Mouse (Mus musculus) brain, embryonic 18.5 days (tissue): ENCODE data around the gene Vps37b.
"Not testable (repeated sequence)": the region's sequence is repeated elsewhere in the genome, so short reads cannot be mapped to it uniquely, and the experiment has no call there.

Experiments used
- DNase-seq: peaks from one replicate; pipeline ENCODE4 v3.0.0-alpha.2; 2012; ENCODE audit warnings: low read depth, low spot score

Gene Vps37b

DNA sequence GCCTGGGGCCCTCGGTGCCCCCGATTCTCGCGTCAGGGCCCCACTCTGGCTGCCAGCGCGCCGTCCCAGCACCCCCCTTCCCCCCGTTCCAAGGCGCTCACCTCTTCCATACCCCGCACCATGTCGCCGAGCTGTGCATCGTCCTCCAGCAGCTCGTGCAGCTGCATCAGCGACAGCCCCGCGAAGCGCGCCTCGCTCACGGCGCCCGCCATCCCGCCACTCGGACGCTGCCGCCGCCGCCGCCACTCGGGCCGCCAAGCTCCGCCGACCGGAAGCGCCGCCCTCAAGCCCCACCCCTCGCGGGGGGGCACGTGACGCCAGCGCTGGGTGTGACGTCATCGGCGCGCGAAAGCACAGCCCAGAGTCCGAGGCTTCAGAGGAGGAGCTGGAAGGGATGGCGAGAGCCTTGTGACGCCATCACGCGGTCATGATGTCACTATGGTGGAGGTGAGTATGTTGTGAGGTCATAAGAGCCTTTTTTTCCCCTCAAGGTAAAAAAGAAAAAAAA is at the start of gene Vps37b:
TSS of gene Vps37b (minus strand) at position 270 of the 508 bp plus-strand sequence.
- peak; percentile 69 for DNase-seq

DNA sequence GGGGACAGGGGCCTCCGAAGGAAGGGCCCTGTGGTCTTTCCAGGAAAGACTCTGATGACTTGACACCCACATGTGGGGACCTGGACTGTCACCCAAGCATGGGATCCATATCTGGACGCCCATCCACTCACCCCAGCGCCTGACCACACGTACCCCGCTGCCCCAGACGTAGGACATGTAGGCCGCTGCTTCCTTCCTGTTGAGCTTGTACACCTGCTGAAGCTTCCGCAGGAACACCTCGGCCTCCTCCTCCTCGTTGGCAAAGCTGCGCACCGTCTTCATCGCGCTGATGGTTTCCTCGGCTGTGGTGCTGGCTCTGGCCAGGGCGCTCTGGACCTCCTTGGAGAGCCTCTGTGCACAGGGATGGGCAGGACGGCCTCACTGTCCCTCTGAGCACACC is 47.8 kb upstream of the Vps37b start:
- no peak for DNase-seq

DNA sequence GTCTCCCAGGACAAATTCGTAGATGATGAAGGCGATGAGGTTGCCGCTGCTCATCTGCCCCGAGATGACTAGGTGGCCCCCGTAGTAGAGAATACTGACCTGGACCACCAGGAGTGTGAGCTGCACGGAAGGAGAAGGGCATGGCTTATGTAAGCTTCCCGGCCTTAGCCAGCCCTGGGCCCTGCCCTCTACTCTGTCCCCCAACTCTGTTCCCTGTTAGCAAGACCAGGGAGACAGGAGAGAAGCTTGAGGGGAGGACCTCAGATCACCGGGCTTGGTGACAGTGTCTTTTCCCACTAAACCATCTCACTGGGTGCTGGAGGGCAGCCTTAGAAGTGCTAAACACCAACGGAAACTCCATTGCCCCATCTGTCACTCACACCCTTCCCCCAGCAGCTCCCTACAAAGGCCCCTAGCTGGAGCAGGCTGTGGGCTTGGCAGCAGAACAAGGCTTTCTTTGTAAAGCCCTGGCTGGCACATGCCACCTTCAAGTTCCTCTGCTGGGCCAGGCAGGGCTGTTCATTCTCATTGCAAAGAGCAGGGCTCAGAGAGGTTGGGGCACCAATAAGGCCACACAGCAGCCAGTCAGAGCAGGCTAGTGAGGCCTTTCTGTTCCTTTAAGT is 46.8 kb upstream of the Vps37b start:
- peak; percentile 72 for DNase-seq

DNA sequence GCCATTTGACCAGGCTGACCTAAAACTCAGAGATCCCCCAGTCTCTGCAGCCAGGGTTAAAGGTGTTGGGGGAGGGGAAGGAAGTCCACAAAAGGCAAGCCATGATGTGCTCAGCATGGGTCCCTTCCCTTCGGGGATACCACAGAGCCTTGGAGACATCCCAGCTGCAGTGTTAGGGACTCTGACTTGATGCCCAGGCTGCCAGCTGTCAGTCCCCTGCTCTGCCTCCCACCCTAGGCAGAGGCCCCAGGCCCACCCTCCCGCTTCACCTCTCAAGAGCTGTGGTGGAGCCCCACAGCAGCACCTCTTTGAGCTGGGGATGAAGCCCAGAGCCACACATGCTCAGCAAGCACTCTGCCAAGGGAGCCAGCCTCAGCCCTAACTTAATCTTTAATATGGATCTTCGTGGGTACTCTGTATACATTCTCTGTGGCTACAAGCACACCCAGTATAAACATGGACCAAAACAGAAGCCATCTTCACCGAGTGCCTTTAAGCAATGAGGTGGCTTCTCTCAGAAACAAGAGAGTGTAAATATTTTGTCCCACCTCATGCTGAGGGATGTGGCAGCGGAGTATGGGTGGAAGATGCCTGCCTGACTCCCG is 45.9 kb upstream of the Vps37b start:
- no peak for DNase-seq

DNA sequence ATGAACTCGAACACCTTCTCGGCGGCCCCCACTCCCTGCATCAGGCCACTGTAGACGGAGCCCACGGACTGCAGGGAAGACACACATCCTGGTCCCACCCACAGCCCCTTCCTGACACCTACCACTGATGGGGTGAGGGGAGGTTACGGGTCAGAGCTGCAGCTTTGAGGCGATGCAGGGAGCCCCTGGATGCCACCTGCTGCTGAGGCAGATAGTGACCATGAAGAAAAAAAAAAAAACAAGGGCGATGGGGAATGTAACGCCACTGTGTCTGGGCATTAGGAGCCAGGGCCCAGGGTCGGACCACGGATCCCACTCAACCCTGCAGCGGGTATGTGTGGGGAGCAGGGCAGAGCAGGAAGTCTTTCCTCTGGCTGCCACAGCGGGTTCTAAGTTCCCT is 45.2 kb upstream of the Vps37b start:
- DNase-seq, result no peak

DNA sequence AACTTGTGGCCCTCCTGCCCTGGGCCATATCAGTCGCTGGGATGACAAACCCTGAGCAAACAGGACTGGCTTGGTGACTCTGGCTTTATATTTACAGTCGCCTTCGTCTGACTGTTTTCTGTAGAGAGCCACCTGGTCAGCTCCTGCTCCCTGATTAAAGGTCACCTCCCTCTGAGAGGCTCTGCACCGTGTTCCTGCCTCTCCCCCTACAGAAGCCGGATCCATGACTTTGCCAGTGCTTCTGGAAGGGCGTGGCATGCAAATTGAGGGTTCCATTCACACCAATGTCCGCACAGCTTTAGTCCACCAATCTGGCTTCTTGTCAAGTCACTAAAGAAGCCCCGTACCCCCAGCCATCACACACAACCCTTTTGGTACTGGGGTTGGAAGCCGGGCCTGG is 44.5 kb upstream of the Vps37b start:
- no peak for DNase-seq

DNA sequence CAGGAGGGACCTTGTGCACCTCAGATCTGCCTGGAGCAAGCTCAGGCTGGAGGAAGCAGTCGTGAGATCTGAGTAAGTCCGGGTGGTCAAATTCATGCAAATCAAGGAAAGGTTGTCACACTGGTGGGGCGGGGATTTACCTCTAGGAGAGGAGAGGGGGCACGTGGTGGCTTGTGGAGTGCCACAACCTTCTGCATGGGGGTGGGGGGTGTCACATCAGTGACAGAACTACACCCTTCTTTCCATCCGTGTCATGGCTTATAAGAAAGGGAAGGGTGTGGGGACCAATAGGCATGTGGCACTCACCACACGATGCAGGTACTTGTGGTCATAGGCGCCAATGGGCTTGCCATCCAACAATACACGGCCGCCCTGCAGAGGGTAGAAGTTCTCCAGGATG is 43.6 kb upstream of the Vps37b start:
- no peak for DNase-seq

DNA sequence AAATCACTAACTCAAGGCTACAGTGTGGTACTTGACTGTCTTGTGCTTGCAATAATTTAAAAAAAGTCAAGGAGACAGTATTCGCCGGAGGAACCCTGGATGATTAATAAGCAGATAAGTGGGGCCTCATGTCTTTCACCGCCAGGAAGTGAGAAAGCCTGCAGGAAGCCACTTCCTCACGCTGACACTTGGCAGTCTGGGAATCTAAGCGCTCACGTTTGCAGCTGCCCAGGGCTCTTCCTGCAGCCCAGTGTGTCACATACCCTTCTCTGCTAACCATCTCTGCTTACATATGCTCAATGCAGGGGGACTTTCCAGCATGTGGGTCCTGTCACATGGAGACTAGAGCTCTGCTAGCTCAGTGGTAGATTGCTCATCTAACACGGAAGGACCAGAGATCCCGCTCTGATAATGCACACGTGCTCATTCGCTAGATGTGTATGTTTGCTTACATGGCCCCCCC is 42.8 kb upstream of the Vps37b start:
- DNase-seq, result no peak

DNA sequence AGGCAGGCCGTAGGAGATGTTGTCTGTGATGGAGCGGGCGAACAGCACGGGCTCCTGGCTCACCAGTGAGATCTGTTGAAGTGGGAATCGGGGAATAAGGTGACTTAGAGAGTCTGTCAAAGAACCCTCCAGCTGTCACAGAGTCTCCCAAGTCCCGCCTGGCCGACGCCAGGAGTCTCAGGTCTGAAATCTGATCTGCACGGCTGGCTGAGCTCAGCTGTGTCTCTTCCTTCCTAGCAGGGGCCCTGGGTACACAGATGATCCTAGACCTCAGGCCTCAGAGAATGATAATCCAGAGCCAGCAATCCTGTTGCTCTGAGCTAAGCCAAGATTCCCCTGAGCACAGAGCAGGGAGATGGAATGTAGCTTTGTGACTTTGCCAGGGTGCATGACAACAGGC is 41.6 kb upstream of the Vps37b start:
- DNase-seq, result no peak

DNA sequence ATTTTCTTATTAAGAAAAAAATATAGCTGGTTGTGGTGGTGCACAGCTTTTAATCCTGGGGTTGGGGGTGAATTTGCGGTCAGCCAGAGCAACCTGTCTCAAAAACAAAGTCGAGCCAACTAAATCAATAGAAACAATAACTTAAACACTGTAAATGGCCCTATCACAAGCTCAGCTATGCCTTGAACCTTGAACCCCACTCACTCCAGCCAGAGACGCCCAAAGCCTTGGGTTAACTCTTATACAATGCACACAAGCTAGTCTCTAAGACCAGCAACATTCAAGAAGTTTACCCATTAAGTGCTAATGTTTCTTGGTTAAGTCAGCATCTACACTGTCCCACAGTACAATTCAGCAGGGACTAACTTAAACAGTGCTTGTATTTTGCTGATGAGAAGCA is 37.6 kb upstream of the Vps37b start:
- no peak for DNase-seq

DNA sequence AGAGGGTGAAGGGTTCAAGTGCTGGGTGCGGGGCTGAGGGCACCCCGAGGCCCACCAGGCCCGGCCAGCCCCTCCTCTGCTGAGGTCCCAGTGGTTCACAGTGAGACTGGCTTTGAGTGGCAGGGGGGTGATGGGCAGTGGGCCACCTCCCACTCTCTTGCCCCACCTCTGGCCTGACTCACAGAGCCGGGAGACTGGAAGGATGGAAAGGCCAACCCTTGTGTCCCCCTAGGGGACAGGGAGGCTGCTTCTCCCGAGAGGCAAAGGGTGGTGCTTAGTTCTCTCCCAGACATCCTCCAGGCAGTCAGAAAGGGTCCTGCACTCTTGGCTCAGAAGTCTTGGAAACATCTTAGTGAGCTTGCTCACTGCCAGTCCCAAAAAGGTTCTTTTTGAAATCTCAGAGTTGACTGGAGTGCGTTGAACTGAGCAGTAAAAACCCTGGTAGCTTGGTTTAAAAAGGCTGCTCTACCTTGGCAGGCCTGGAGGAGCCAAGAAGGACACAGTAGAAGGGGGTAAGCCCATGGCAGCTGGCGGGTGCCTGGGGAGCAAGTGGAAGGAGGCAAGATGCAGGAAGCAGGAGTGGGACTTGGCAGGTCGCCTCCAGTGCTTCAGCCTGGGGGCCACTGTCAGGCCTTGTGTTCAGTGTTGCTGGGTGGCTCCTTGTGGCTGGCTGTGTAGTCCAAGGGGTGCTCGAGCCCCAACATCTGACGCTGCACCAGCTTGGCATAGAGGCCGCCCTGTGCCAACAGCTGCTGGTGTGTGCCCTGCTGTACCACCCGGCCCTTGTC is 30.2 kb upstream of the Vps37b start:
- no peak for DNase-seq

DNA sequence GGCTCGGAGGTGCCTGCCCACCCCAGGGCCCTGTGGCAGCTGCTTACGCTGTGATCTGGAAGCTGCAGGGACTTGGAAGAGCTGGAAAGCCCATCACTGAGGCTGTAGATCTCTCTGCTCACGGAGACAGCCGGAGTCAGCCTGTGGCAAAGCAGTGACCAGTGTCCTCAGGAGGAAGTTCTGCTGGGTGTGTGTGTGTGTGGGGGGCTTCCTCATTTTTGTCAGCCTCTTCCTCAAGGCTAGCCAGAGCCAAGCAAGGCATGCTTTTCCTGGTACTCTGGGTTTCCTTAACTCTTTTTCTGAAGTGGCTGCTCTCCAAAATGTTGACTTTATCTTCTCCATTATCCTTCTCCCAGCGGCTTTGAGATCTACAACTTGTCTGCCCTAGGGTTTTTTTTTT is 27.6 kb upstream of the Vps37b start:
- DNase-seq, result no peak

DNA sequence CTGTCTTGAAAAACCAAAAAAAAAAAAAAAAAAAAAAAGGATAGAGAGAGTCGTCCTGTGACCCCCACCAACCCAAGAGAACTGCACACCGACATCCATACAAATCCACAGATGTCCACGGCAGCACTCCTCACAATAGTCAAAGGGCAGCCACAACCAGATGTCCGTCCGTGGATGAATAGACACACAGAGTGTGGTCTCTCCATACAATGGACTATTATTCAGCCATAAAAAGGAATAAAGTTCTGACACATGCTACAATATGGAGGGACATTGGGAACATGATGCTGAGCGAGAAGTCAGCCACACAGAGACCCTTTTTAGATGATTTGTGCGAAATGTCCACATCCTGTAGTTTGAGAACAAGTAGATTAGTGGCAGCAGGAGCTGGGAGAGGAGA is 26.7 kb upstream of the Vps37b start:
- no peak for DNase-seq

DNA sequence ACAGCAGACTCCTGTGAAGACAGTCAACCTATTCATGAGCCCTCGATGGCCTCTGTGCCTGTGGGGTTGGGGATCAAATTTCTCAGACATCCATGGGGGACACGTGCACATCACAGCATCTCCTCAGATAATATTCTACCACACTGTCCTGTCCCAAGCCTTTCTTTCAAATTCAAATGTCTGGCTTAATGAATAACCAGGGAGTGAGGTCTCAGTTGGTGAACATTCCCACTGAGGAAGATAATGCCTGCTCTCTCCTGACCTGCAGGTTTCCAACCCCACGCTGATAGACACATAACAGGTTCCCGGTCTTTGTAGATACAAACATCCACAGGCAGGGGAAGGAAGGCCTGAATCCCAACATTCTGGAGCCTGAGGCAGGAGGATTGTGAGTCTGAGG is 24.9 kb upstream of the Vps37b start:
- DNase-seq, result no peak

DNA sequence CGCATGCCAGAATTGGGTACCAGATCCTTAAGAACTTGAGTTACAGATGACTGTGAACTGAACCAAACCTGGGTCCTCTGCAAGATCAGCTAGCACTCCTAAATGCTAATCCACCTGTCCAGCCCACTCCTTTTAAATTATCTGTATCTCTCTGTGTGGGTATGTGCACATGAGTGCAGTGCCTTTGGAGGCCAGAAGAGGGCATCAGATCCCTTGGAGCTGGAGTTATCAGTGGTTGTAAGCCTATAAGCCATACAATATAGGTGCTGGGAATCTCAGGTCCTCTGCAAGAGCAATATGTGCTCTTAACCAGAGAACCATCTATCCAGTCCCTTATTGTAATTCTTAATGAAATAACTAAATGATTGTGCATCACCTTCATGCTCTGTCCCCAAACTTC is 24.1 kb upstream of the Vps37b start:
- DNase-seq, result no peak

DNA sequence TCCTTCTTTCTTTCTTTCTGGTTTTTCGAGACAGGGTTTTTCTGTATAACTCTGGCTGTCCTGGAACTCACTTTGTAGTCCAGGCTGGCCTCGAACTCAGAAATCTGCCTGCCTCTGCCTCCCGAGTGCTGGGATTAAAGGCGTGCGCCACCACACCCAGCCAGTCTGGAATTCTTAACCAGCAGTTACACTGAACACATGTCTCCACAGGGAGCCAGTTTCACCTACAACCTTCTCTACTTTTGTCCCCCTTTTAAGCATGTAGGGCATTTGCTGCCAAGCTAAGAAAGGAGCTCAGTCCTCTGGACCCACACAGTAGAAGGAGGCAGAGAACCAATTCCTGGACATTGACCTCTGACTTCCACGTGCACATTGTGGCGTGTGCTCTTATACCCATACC is 20.6 kb upstream of the Vps37b start:
- not testable (repeated sequence) for DNase-seq

DNA sequence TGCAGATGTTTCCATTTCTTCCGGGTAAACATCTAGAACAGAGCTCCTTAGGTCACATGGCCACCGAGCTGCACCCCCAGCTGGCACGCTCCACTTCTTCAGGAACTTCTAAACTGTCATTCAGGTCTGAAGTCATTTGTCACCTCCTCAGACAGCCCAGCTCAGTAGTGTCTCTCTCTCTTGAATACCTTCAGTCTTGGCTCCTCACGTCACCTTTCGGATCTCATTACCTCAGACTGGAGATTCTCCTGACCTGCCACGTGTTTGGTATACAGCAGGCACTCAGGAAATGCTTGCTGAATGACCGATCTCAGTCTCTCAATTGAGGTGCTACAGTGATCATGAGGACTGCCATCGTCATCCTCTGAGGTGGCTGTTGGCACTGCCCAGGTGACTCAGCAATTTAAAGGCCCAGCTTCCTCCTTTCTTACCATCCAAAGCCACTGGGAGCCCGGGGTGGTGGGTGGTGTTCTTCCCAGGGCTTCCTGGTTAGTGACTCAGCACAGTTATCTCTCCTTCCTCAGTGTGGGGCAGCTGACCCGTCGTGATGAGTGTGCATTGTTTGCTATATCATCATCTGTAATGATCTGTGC is 19.9 kb upstream of the Vps37b start:
- DNase-seq, result no peak

DNA sequence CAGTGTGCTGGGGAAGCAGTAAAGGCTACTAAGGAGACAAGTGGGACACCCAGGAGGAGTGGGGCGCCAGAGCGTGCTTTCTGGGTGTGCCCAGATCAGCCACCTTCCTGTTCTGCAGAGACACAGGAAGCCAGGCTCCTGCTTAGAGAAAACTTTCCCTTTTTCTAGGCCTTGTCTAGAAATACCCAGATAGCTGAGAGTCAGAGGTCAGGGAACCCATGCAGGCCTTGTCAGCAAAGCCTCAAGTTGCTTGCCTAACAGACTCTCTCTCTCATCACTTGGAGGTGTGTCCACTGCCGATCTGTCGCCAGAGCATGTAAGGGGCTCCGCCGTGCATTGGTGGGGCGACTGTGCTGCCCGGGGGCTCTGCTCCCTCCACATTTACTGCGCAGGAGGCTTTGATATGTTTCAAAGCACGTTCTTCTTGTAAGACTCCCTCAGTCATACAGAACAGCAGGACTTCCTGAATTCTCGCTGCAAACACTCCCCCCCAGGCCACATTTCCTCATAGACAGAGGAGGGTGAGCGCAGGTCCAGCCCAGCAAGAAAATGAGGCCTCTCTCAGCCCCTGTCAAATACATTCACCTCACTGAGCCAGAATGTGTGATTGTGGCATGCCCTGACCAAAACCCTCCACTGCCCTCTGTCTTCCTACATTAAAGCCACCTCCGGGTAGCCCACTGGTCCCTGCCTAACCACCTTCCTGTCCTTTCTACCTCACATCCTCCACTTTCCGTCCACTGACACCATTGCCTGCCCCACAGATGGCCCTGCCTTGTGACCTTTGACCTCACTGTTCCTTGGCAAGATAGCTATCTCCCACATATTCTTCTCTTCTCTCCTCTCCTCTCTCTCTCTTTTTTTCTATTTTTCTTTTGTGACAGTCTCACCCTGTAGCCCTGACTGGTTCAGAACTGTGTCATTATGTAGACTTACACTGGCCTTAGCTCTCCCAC is 18.3 kb upstream of the Vps37b start:
- no peak for DNase-seq

DNA sequence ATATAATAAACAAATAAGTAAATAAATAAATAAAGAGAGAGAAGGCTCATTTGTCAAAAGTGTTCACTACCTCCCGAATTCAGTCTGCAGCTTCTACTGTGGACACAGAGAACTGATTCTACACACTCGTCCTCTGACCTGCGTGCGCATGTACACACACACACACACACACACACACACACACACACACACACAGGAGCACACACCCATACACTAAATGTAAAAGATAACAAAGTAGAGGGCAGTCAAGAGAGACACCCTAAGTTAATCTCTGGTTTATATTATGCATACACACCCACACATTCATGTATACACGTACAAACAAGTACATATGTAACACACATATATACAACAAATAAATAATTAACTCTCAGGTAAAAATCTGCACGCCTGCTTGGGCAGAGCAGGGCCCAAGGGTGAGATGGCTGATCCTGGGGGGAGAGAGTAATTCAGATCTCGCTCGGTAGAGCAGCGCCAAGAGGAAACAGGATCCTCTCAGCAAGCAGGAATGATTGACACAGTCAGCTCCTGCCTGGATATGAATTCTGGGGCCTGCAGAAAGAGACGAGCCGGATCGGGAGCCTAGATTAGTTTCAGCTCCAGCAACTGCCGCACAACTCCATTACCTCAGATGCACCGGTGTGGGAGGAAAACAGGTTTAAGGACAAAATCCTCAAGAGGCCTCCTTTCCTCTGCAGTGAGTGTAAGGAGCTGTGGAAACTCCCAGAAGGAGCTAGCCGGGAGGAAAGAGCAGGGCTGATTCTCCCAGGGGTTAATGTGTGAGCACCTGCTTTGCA is 17.4 kb upstream of the Vps37b start:
- no peak for DNase-seq

DNA sequence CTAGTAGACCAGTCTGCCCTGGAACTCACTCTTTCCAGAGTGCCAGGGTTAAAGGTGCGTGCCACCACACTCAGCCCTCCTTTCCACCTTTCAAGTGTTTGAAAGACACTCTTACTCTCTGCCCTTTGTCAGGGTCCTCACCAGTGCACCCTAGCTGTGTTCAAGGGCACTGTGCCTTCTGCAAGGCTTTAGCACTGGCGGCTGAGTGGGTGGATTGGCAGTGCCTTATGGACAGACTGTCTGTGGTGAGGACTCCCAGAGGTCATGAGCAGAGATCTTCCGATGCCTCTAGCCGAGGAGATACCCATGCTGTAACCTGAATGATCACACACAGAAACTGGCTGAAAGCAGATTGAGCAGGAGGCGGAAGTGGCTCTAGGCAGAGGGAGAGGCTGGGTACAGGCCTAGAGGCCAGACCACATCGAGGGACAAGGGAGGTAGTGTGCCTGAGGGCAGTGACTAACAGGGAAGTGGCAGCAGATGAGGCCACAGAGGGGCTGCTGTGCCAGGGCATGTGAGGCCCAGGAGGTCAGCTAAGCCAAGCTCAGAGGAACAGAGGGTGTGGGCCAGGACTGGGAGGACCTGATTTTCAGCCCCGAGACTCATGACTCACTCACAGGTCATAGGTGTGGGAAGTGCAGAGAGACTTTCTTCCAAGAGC is 14.8 kb upstream of the Vps37b start:
- DNase-seq, result no peak
